Mouse (Mus musculus) brown adipose tissue, adult 24 weeks (tissue): ENCODE data around the gene Pirb. TPM values are rescaled to one million over a fixed set of nuclear protein-coding genes. Genes with fewer than 3 reads are reported as not detected.
"Not testable (repeated sequence)": the region's sequence is repeated elsewhere in the genome, so short reads cannot be mapped to it uniquely, and the experiment has no call there.

Source experiments
- H3K27ac ChIP-seq: fragments of 200-500 bp; replicated peaks from 2 replicates; pipeline ENCODE4 v1.5.1; 2012; ENCODE audit warnings: low read depth, mild to moderate bottlenecking, low read length
- H3K4me1 ChIP-seq: fragments of 200-500 bp; 2 replicates; pipeline ENCODE4 v1.6.1; 2012; ENCODE audit warnings: low read length, mixed read lengths; ENCODE audit not compliant: control insufficient read depth, insufficient read depth, insufficient read length
- H3K4me3 ChIP-seq: fragments of 200-500 bp; 2 replicates; pipeline ENCODE4 v1.5.1; 2012; ENCODE audit warnings: low read depth, mild to moderate bottlenecking, low read length, moderate library complexity; ENCODE audit not compliant: insufficient read depth
- polyA plus RNA-seq: library from polyadenylated mRNA; stranded (reverse); fragments of >200 nt; gene quantifications from 2 replicates; pipeline ENCODE4 v1.2.4, GENCODE M21; 2012; ENCODE audit not compliant: missing spikeins, insufficient read depth, insufficient read length

Gene Pirb
- polyA plus RNA-seq, 1 experiment: 5.2 TPM

DNA sequence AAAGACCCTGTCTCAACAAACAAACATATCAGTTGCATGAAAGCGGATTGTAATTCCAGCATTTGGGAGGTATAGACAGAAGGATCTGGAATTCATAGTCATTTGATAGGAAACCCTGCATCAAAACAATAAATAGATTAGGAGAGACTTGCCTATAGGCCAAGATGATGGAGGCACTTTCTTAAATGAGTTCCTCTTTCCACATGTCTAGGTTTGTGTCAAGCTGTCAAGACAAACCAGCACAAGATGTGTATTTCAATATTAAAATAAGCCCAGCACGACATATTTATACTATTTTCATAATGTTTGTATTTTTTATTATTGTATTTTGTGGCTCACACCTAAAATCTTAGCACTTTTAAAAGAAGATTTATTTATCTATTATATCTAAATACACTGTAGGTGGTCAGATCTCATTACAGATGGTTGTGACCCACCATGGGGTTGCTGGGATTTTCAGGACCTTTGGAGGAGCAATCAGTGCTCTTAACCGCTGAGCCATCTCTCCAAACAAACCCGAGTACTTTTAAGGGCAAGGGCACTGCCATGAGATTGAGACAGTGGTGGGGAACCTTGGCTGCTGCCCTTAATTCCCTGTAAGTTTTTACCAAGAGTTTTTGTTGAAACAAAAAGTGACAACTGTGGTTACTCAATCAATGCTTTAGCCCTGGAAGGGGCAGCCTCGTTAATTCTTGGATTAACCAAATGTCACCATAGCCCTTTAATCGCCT is 16.9 kb downstream of the Pirb start:
- Histone ChIP-seq H3K4me1 (no peaks in the 10 kb centered on the region; the same call in 1 of the 2 replicates), H3K4me3 (peak overlapping the region; percentile 50), H3K27ac (peak overlapping the region; percentile 82)

GRCm38 (mm10) chr7:3698471-3698870 is 21.7 kb downstream of the Pirb start:
- no peak overlapping the region for H3K4me3 ChIP-seq
- no peak overlapping the region for H3K27ac ChIP-seq
- H3K4me1 ChIP-seq: no peaks in the 10 kb centered on the region

GRCm38 (mm10) chr7:3694949-3695305 is 25.3 kb downstream of the Pirb start:
- peak overlapping the region; percentile 72 for H3K4me3 ChIP-seq
- not testable (repeated sequence) for H3K4me1 ChIP-seq, H3K27ac ChIP-seq

- Histone ChIP-seq H3K27ac (peak overlapping the region; percentile 92), H3K4me1 (no peaks in the 10 kb centered on the region), H3K4me3 (peak overlapping the region; percentile 72)
Measured at GRCm38 (mm10) chr7:3694076-3694948, 25.9 kb downstream of the Pirb start.

- Histone ChIP-seq H3K4me3 (peak overlapping the region; percentile 72), H3K27ac (peak overlapping the region; percentile 92), H3K4me1 (no peaks in the 10 kb centered on the region)
Measured at GRCm38 (mm10) chr7:3693809-3694075, 26.4 kb downstream of the Pirb start.

DNA sequence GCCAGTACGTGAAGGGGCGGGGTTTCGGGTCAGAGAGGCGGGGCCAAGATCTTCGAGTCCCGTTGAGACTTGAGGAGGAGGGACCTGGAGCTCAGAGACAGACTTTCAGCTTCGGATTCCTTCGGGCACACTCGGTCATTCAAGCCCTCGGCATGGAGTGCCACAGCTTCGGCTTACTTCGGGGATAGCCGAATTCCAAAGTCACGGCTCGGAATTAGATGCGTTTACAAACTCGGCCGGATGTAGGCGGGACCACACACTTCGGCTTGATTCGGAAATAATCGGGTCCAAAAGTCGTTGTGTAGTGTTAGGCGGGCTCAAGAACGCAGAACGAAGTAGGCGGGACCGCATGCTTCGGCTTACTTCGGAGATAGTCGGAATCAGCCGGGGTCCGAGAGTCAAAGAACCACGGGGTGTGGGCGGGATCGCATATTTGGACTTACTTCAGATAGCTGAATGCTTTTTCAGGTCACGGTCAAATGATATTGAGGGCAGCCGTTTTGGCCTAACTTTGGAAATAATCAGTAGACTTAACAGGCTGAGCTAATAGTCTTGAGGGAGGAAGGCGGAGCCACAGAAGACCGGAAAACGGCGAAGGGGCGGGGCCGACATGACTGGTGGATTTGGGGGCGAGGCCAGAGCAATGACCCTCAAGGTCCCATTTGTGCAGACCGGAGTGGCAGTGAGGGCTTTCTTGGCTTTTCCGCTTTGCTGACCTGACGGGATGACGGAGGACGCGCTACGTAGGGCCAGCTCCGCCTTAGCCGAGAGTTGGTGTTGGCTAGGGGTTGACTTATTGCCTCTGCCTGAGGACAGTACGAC is 27.0 kb downstream of the Pirb start, which contains the start of gene Mboat7:
TSS of gene Mboat7 (minus strand) at position 537 of the 822 bp plus-strand sequence.
- Histone ChIP-seq H3K27ac (peak within 1 kb of the TSS; percentile 92), H3K4me1 (no peaks in the 10 kb centered on the region), H3K4me3 (peak within 1 kb of the TSS; percentile 72)

- peak within 1 kb of the TSS; percentile 72 for H3K4me3 ChIP-seq
- H3K27ac ChIP-seq: peak within 1 kb of the TSS; percentile 92
- no peaks in the 10 kb centered on the region for H3K4me1 ChIP-seq
Measured at GRCm38 (mm10) chr7:3692382-3692986, 27.7 kb downstream of the Pirb start, which contains the start of gene Tsen34. TSS of gene Tsen34 (plus strand) at chr7:3692863.

DNA sequence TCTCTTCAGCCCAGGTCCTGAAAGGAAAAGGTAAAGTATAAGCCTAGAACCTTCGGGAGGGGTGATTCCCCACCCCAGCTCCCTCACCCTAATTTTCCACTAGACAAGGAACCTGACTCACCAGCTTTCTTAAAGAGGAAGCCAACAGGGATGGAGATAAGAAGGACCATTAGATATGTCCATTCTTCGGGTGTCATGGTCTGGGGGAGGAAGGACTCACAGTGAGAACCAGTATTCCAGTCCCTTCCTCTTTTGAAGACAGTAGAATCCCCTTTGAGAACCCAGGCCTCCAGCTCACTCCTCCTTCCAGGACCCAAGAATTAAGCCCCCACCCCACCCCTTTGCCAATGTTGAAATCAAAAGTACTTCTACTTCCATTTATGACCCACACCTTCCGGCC is 28.3 kb downstream of the Pirb start:
- Histone ChIP-seq H3K27ac (no peak overlapping the region), H3K4me3 (peak overlapping the region; percentile 72), H3K4me1 (no peaks in the 10 kb centered on the region)

GRCm38 (mm10) chr7:3685400-3686187 is 34.6 kb downstream of the Pirb start:
- no peaks in the 10 kb centered on the region for H3K4me1 ChIP-seq
- H3K4me3 ChIP-seq: no peak overlapping the region
- no peak overlapping the region for H3K27ac ChIP-seq

DNA sequence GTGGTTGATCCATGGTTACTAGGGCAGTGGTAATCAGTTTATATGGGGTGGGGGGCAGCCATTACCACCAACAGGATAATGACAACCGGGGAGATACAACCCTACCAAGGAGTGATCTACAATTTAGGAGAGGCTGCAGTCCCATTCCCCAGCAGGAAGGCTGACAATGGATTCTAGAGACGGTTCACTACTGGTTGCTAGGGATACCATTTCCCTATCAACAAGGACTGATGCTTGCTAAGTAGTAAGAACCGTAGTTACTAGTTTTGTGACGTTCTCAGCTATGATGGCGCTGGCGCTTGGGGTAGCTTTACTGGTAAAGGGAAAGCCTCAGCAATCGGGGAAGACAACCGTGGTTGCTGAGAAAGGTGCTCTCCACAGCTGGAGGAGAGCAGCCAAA is 35.5 kb downstream of the Pirb start:
- Histone ChIP-seq H3K27ac (no peak overlapping the region), H3K4me3 (no peak overlapping the region), H3K4me1 (no peaks in the 10 kb centered on the region)

GRCm38 (mm10) chr7:3683908-3684550 is 36.2 kb downstream of the Pirb start:
- Histone ChIP-seq H3K27ac (no peak overlapping the region), H3K4me3 (no peak overlapping the region), H3K4me1 (no peaks in the 10 kb centered on the region)

DNA sequence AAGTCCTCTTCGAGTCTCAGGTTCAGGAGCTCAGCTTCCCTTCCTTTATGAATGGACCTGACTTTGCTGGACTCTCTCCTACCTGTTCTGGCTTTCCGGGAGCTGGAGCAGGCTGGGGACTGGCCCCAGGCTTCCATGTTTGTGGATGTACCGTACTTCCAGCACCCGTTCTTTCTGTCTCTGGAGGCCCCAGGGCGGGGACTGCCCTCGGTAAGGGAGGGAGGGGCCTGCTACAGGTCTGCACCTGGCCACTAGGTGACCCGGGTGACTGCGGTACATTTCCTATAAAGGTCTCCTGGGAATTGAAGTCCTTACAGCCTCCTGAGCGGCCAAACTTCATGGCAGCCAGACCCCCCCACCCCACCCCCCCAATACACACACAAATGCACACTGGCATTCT is 42.8 kb downstream of the Pirb start, which contains the start of gene Tmc4:
TSS of gene Tmc4 (minus strand) at position 212 of the 400 bp plus-strand sequence.
- Histone ChIP-seq H3K4me3 (no peak within 1 kb of the TSS), H3K27ac (no peak within 1 kb of the TSS), H3K4me1 (no peaks in the 10 kb centered on the region)

DNA sequence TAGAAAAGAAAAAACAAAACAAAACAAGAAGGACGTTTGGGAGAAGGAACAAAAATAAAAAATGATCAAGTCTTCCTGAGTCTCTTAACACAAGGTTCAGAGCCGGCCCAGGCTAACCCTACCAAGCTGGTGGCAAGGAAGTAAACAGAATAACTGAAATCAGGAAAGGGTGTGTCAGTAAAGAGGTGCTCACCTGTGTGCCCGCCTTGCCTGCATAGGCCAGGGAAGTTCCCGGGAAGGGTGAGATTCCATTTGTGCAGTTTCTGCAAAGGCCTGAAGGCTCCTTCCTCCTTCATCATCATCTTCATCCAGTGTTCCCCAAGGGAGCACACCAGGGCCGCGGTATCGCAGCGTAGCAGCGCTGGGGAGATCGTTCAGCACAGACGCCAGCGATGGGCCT is 43.8 kb downstream of the Pirb start:
- Histone ChIP-seq H3K27ac (no peak overlapping the region), H3K4me1 (no peaks in the 10 kb centered on the region), H3K4me3 (no peak overlapping the region)

- no peak overlapping the region for H3K4me3 ChIP-seq
- no peaks in the 10 kb centered on the region for H3K4me1 ChIP-seq
- H3K27ac ChIP-seq: no peak overlapping the region
Measured at GRCm38 (mm10) chr7:3675228-3675548, 45.0 kb downstream of the Pirb start.
